Mouse (Mus musculus): Measurements from ENCODE around the gene Wdr59.

DNA sequence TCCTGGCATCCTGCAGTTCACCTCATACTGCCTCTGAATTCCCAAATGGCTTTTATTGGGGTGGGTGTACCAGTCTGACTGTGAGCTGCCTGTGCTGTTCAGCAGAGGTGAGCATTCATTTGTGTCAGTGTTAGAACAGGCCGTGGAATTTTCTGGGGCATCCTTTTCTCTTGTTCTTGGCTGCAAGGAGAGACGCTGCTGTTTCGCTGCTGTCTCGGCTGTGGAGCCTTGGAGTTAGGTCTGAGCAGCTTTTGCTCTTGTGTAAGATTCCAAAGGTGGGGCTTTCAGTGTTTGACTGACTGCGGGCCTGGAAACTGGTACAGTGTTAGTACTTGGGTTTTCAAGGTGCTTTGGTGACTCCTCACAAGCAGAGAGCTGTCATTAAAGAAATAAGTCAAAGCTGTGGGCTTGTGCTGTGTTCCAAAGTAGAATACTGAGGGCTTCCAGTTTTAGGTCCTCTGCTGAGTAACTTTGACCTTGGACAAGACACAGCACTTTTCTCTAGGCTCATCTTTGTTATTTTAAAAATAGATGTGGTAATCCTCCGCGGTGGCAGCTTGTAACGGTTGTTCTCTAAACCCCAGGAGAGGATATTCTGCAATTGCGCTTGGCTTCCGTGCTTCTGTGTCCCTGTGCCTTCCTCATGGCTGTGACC lies 17.7 kb upstream of the Wdr59 start:
- TF ChIP-seq CTCF (conservative IDR thresholded peaks at IDR 0.05; ENCODE audit: low read length) (no peak), POU5F1 (IDR thresholded peaks at IDR 0.05; ENCODE audit: borderline replicate concordance, low read length) (no peak), NANOG (IDR thresholded peaks at IDR 0.05; ENCODE audit: borderline replicate concordance, low read length) (no peak)
